Mouse (Mus musculus) forebrain, embryonic 14.5 days (tissue): Measurements from ENCODE around the gene Kras. TPM values are rescaled to one million over a fixed set of nuclear protein-coding genes. Genes with fewer than 3 reads are reported as not detected.

Experiments used
- ATAC-seq: fragments of 200-750 bp; cut with Nextera tagmentation; 2 replicates; pipeline ENCODE4 v1.8.0; 2017; ENCODE audit warnings: mild to moderate bottlenecking, moderate library complexity
- DNase-seq: peaks from one replicate; pipeline ENCODE4 v3.0.0-alpha.2; 2015; ENCODE audit warnings: low spot score
- H3K27ac ChIP-seq: fragments of 300-500 bp; sonication (generic); 2 replicates; pipeline ENCODE4 v1.5.1; 2014; ENCODE audit warnings: low read depth, mild to moderate bottlenecking, control low read depth, low read length, moderate library complexity
- H3K27me3 ChIP-seq: fragments of 300-500 bp; sonication (generic); replicated peaks from 2 replicates; pipeline ENCODE4 v1.6.1; 2014; ENCODE audit warnings: low read length, control low read depth, mixed read lengths; ENCODE audit not compliant: control insufficient read depth, insufficient read depth
- H3K36me3 ChIP-seq: fragments of 300-500 bp; sonication (generic); 2 replicates; pipeline ENCODE4 v1.6.1; 2014; ENCODE audit warnings: low read length, control low read depth; ENCODE audit not compliant: control insufficient read depth, insufficient read depth
- H3K4me1 ChIP-seq: fragments of 300-500 bp; sonication (generic); 2 replicates; pipeline ENCODE4 v1.6.1; 2014; ENCODE audit warnings: antibody characterized with exemption, low read length, control low read depth; ENCODE audit not compliant: control insufficient read depth, insufficient read depth
- H3K4me2 ChIP-seq: fragments of 300-500 bp; sonication (generic); 2 replicates; pipeline ENCODE4 v1.6.1; 2014; ENCODE audit warnings: mild to moderate bottlenecking, control low read depth, low read length
- H3K4me3 ChIP-seq: fragments of 300-500 bp; sonication (generic); 2 replicates; pipeline ENCODE4 v1.5.1; 2014; ENCODE audit warnings: low read depth, low read length, control low read depth
- H3K9ac ChIP-seq: fragments of 300-500 bp; sonication (generic); 2 replicates; pipeline ENCODE4 v1.6.1; 2014; ENCODE audit warnings: mild to moderate bottlenecking, low read length, control low read depth, moderate library complexity
- H3K9me3 ChIP-seq: fragments of 300-500 bp; sonication (generic); replicated peaks from 2 replicates; pipeline ENCODE4 v1.6.1; 2016; ENCODE audit warnings: low read length, control low read depth, mixed read lengths; ENCODE audit not compliant: control insufficient read depth
- whole genome bisulfite sequencing: fragments of 180-500 bp; shearing (Covaris S2); extraction: QIAGEN DNeasy Blood & Tissue Kit; methylation state at CpG from one replicate; pipeline ENCODE4 v1.1.7; 2014; 5-methylcytosine and 5-hydroxymethylcytosine counted together
- polyA plus RNA-seq: library from polyadenylated mRNA; unstranded; fragments of >200 nt; fragmentation: Nextera tagmentation; extraction: Ambion mirVana; gene quantifications from 2 replicates; pipeline ENCODE4 v1.2.1, GENCODE M21; 2014

Gene Kras
- polyA plus RNA-seq, 1 experiment from 2014 or later, result 120 TPM

- Histone ChIP-seq H3K9me3 (no peaks in the 10 kb centered on the region), H3K27me3 (no peaks in the 10 kb centered on the region), H3K9ac (no peak overlapping the region), H3K4me3 (no peak overlapping the region), H3K4me1 (0 out of 2 replicates have a peak, but pooled peaks cover 5% of the 10 kb centered on the region), H3K27ac (no peak overlapping the region), H3K36me3 (no peaks in the 10 kb centered on the region), H3K4me2 (no peak overlapping the region)
- 57% methylated on average over 9 of the region's 9 CpGs for WGBS
- DNase-seq (no peak), ATAC-seq (no peak)
These were observed 27.2 kb upstream of the Kras start for GRCm38 (mm10) chr6:145277138-145277763.

- H3K27me3 ChIP-seq, result no peaks in the 10 kb centered on the region
- peak; percentile 50; the same call in 1 of the 2 replicates for ATAC-seq
These were observed 26.3 kb upstream of the Kras start for GRCm38 (mm10) chr6:145276265-145276780.

GRCm38 (mm10) chr6:145275586-145276219, 25.7 kb upstream of the Kras start:
- no peaks in the 10 kb centered on the region for H3K9me3 ChIP-seq
- H3K27ac ChIP-seq, result no peak overlapping the region
- no peak overlapping the region for H3K9ac ChIP-seq
- no peaks in the 10 kb centered on the region for H3K36me3 ChIP-seq
- 49% methylated on average over 6 of the region's 6 CpGs for WGBS
- ATAC-seq (no peak), DNase-seq (no peak)
- H3K27me3 ChIP-seq, result no peaks in the 10 kb centered on the region
- peak overlapping the region; percentile 36; the same call in 1 of the 2 replicates for H3K4me2 ChIP-seq
- H3K4me1 ChIP-seq, result 0 out of 2 replicates have a peak, but pooled peaks cover 5% of the 10 kb centered on the region
- no peak overlapping the region; the same call in 1 of the 2 replicates for H3K4me3 ChIP-seq

More at GRCm38 (mm10) chr6:145276265-145276780, 26.3 kb upstream of the Kras start:
- no peaks in the 10 kb centered on the region for H3K9me3 ChIP-seq
- H3K27ac ChIP-seq, result no peak overlapping the region
- H3K4me3 ChIP-seq, result no peak overlapping the region; the same call in 1 of the 2 replicates
- 4% methylated on average over 17 of the region's 17 CpGs for WGBS
- H3K4me2 ChIP-seq, result peak overlapping the region; percentile 36; the same call in 1 of the 2 replicates
- no peak overlapping the region for H3K9ac ChIP-seq
- no peaks in the 10 kb centered on the region for H3K36me3 ChIP-seq
- DNase-seq, result peak; percentile 66
- 0 out of 2 replicates have a peak, but pooled peaks cover 5% of the 10 kb centered on the region for H3K4me1 ChIP-seq

GRCm38 (mm10) chr6:145273971-145274620, 24.1 kb upstream of the Kras start:
- H3K4me2 ChIP-seq, result no peak overlapping the region
- no peaks in the 10 kb centered on the region for H3K27me3 ChIP-seq
- ATAC-seq (no peak), DNase-seq (no peak)
- no peak overlapping the region for H3K9ac ChIP-seq
- H3K27ac ChIP-seq, result no peak overlapping the region
- WGBS, result 84% methylated on average over 12 of the region's 12 CpGs
- no peaks in the 10 kb centered on the region for H3K9me3 ChIP-seq
- H3K36me3 ChIP-seq, result no peaks in the 10 kb centered on the region
- no peak overlapping the region for H3K4me3 ChIP-seq
- H3K4me1 ChIP-seq, result 0 out of 2 replicates have a peak, but pooled peaks cover 5% of the 10 kb centered on the region

- H3K9me3 ChIP-seq, result no peaks in the 10 kb centered on the region
- H3K36me3 ChIP-seq, result no peaks in the 10 kb centered on the region
- no peaks in the 10 kb centered on the region for H3K27me3 ChIP-seq
- H3K4me2 ChIP-seq, result no peak overlapping the region
- no peak overlapping the region for H3K27ac ChIP-seq
- H3K9ac ChIP-seq, result no peak overlapping the region
- H3K4me1 ChIP-seq, result 0 out of 2 replicates have a peak, but pooled peaks cover 5% of the 10 kb centered on the region
- no peak for DNase-seq
- H3K4me3 ChIP-seq, result no peak overlapping the region
- no peak for ATAC-seq
- 84% methylated on average over 10 of the region's 10 CpGs for WGBS
These were observed 22.3 kb upstream of the Kras start for GRCm38 (mm10) chr6:145272142-145272937.

DNA sequence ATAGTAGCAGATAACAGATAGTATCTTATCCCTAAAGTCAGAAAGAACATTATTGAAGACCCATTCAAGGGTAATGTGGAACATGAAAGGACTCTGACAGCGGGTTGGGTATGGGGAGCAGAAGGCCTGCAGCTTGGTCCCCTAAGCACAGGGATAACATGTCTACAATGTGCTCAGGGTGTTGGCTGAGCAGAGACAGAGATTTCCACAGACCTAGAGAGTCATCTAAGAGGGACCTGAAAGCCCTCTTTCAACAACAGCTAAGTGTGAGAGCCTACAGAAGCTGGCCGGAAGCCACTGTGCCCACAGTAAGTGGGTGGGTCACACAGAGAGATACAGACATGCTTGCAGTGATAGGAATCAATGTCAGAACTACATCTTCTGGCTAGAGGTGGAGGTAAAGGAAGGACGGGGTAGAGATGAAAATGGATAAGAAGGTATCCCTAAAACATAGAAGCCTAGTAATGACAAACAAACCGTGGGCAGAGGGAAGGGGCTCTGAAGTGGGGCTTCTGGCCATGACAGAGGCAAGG, 19.3 kb upstream of the Kras start:
- Histone ChIP-seq H3K27ac (no peak overlapping the region), H3K4me2 (no peak overlapping the region), H3K4me1 (no peaks in the 10 kb centered on the region), H3K9ac (no peak overlapping the region), H3K9me3 (no peaks in the 10 kb centered on the region), H3K36me3 (no peaks in the 10 kb centered on the region), H3K27me3 (no peaks in the 10 kb centered on the region), H3K4me3 (no peak overlapping the region)
- 89% methylated on average over 4 of the region's 4 CpGs for WGBS
- DNase-seq (no peak), ATAC-seq (no peak)

DNA sequence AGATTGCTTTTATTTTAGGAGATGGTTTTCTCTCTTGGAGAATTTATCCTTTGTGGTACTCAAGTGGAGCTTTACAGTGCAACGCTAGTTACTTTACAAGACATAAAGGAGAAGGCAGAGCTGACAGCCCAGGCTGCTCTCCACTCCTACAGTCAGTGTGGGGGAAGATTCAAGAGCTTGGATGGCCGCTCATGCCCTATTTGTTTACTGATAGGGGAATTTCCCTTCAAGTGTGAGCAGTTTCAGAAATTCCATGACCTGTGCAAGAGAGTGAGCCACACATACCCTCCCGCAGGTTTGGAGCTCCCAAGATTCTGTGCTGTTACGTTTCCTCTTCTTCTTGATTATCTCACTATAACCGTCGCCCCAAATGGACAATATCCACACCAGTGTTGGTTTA, 17.7 kb upstream of the Kras start:
- ATAC-seq (no peak), DNase-seq (no peak)
- Histone ChIP-seq H3K27ac (no peak overlapping the region), H3K9ac (no peak overlapping the region), H3K4me1 (no peaks in the 10 kb centered on the region), H3K36me3 (no peaks in the 10 kb centered on the region), H3K4me2 (no peak overlapping the region), H3K9me3 (no peaks in the 10 kb centered on the region), H3K27me3 (no peaks in the 10 kb centered on the region), H3K4me3 (no peak overlapping the region)
- WGBS, result 87% methylated on average over 6 of the region's 6 CpGs

DNA sequence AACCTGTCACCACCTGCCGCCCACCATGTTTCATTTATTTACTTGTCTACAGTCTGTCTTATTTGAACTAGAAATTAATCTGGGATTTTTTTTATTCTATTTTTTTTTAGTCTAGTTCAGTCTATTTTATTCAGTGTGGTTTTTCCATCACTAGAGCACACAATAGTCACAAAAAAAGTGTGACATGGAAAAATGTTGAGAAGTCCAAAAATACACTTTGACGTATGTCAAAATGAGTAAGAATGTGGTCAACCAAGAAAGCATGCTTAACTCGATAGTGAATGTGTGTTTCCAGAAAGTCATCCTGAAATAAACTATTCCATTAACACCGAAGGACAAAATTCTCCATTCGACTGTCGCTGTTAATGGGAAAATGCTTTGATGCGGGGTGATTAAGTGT, 12.3 kb upstream of the Kras start:
- ATAC-seq, result no peak

More for the DNA sequence above, 12.3 kb upstream of the Kras start:
- Histone ChIP-seq H3K4me1 (no peaks in the 10 kb centered on the region), H3K27ac (no peak overlapping the region), H3K36me3 (no peaks in the 10 kb centered on the region), H3K4me3 (no peak overlapping the region), H3K27me3 (no peaks in the 10 kb centered on the region), H3K9ac (no peak overlapping the region), H3K9me3 (no peaks in the 10 kb centered on the region), H3K4me2 (no peak overlapping the region)
- no peak for DNase-seq
- 75% methylated on average over 7 of the region's 7 CpGs for WGBS
